Mouse (Mus musculus): ENCODE results near the gene Pacsin2.
A peak's percentile ranks its signal among the peaks of the same experiment; 100 is the strongest.
"Not testable (repeated sequence)": the region's sequence is repeated elsewhere in the genome, so short reads cannot be mapped to it uniquely, and the experiment has no call there.

Gene Pacsin2

GRCm38 (mm10) chr15:83464083-83464904 lies at the start of gene Pacsin2:
Pacsin2 (minus strand) TSS chr15:83464606.
- peak; percentile 99 for DNase-seq (ENCODE audit: low read depth)

GRCm38 (mm10) chr15:83512489-83513281 lies 48.3 kb upstream of the Pacsin2 start:
- DNase-seq (ENCODE audit: low read depth), result no peak

GRCm38 (mm10) chr15:83510805-83511405 lies 46.5 kb upstream of the Pacsin2 start, which contains the start of gene Ttll1:
Ttll1 (minus strand) TSS chr15:83510893.
- DNase-seq (ENCODE audit: low read depth), result peak; percentile 97

GRCm38 (mm10) chr15:83509950-83510804 lies 45.8 kb upstream of the Pacsin2 start:
- no peak for DNase-seq (ENCODE audit: low read depth)

- not testable (repeated sequence) for DNase-seq (ENCODE audit: low read depth)
Observed at GRCm38 (mm10) chr15:83501483-83501882, 37.1 kb upstream of the Pacsin2 start.

GRCm38 (mm10) chr15:83500352-83500751 lies 35.9 kb upstream of the Pacsin2 start:
- DNase-seq (ENCODE audit: low read depth), result peak; percentile 67

- peak; percentile 52 for DNase-seq (ENCODE audit: low read depth)
Observed at GRCm38 (mm10) chr15:83499211-83499755, 34.9 kb upstream of the Pacsin2 start.

- no peak for DNase-seq (ENCODE audit: low read depth)
Observed at GRCm38 (mm10) chr15:83497299-83497698, 32.9 kb upstream of the Pacsin2 start.

GRCm38 (mm10) chr15:83495787-83496367 lies 31.5 kb upstream of the Pacsin2 start:
- no peak for DNase-seq (ENCODE audit: low read depth)

GRCm38 (mm10) chr15:83495195-83495594 lies 30.8 kb upstream of the Pacsin2 start:
- DNase-seq (ENCODE audit: low read depth), result no peak

GRCm38 (mm10) chr15:83494572-83494920 lies 30.1 kb upstream of the Pacsin2 start:
- DNase-seq (ENCODE audit: low read depth), result no peak

GRCm38 (mm10) chr15:83493856-83494571 lies 29.6 kb upstream of the Pacsin2 start:
- DNase-seq (ENCODE audit: low read depth), result no peak

- DNase-seq (ENCODE audit: low read depth), result peak; percentile 43
Observed at GRCm38 (mm10) chr15:83491891-83492290, 27.5 kb upstream of the Pacsin2 start.

GRCm38 (mm10) chr15:83489471-83489870 lies 25.1 kb upstream of the Pacsin2 start:
- DNase-seq (ENCODE audit: low read depth), result no peak

GRCm38 (mm10) chr15:83487477-83488115 lies 23.2 kb upstream of the Pacsin2 start:
- no peak for DNase-seq (ENCODE audit: low read depth)

- DNase-seq (ENCODE audit: low read depth), result no peak
Observed at GRCm38 (mm10) chr15:83484311-83484710, 19.9 kb upstream of the Pacsin2 start.

- peak; percentile 74 for DNase-seq (ENCODE audit: low read depth)
Observed at GRCm38 (mm10) chr15:83483482-83483881, 19.1 kb upstream of the Pacsin2 start.

GRCm38 (mm10) chr15:83482645-83483224 lies 18.3 kb upstream of the Pacsin2 start:
- no peak for DNase-seq (ENCODE audit: low read depth)

GRCm38 (mm10) chr15:83481236-83481780 lies 16.9 kb upstream of the Pacsin2 start:
- peak; percentile 51 for DNase-seq (ENCODE audit: low read depth)
